Mouse (Mus musculus): ENCODE measurements around the gene D930048N14Rik. TPM values are rescaled to one million over a fixed set of nuclear protein-coding genes. Genes with fewer than 3 reads are reported as not detected.

Gene D930048N14Rik
- total and polyA plus RNA-seq, 3 experiments, result 0.38 to 1.5 (median 0.81) TPM

DNA sequence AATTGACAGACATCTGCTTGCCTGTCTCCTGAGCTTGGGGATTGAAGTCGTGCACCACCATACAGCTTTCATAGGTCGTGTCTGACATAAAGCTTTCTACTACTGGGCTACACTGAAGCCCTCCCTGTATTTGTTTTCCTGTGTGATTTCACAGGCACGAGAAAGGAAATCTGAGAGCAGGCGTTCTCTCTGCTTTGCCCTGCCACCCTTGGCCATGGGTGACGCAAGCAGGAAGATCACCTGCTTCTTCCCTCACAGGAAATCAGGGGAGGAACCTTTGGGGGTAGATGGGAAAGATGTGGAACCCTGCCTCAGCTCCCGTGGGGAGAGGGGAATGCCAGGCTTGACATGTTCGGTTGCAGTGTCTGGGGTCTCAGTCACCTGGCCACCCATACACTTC lies 7.5 kb downstream of the D930048N14Rik start:
- Histone ChIP-seq H3K4me3 (replicated peaks in 1 of 3; ENCODE audit: low read depth in 2 of 3, low read length in 2 of 3, poor library complexity in 1 of 3) (no peak overlapping the region), H3K4me1 (ENCODE audit: control insufficient read depth in 1 of 2, insufficient read depth in 2 of 2) (peaks cover 0 to 13% of the 10 kb centered on the region in 2 experiments; a peak in 2 of 4 replicates), H3K9me3 (replicated peaks; ENCODE audit: low read length) (no peaks in the 10 kb centered on the region), H3K36me3 (replicated peaks in 1 of 2; ENCODE audit: control insufficient read depth in 1 of 2, insufficient read depth in 1 of 2, low read length in 1 of 2) (peaks cover 5 to 21% of the 10 kb centered on the region in 2 experiments), H3K9ac (ENCODE audit: insufficient read depth, low read depth) (no peak overlapping the region), H3K79me2 (replicated peaks; ENCODE audit: control insufficient read depth, extremely low read depth, insufficient read depth, poor library complexity, severe bottlenecking) (no peaks in the 10 kb centered on the region), H3K27me3 (replicated peaks) (no peaks in the 10 kb centered on the region), H3K4me2 (ENCODE audit: insufficient read depth, low read depth, poor library complexity, severe bottlenecking) (no peak overlapping the region), H3K27ac (ENCODE audit: insufficient read depth, low read depth) (no peak overlapping the region)
- no peak for DNase-seq (ENCODE audit: extremely low read depth)
- TF ChIP-seq JUND (conservative IDR thresholded peaks at IDR 0.05; ENCODE audit: low read depth, low read length), result no peak
- no peak for TF ChIP-seq ZC3H11A (IDR thresholded peaks at IDR 0.05; ENCODE audit: low read depth, low read length)
- no peak for TF ChIP-seq EP300 (IDR thresholded peaks at IDR 0.05; ENCODE audit: low read length)
- no peak for TF ChIP-seq SIN3A (IDR thresholded peaks at IDR 0.05; ENCODE audit: low read length)
- no peak for TF ChIP-seq RAD21 (IDR thresholded peaks at IDR 0.05; ENCODE audit: low read depth, low read length)
- no peak for TF ChIP-seq UBTF (IDR thresholded peaks at IDR 0.05; ENCODE audit: low read depth, low read length)
- TF ChIP-seq KAT2A (IDR thresholded peaks at IDR 0.05; ENCODE audit: insufficient replicate concordance, low read length), result no peak
- TF ChIP-seq MAZ (IDR thresholded peaks at IDR 0.05; ENCODE audit: low read depth, low read length), result no peak
- in situ Hi-C loops (cut with MboI; ENCODE audit: low pct_ligation_motif_present, low pct_unique_long_range_greater_than_20kb, low sequenced_read_pairs), result no loop called here
- dilution Hi-C loops (cut with MboI; ENCODE audit: extremely low pct_ligation_motif_present, extremely low pct_unique_long_range_greater_than_20kb, low sequenced_read_pairs), result no loop called here

DNA sequence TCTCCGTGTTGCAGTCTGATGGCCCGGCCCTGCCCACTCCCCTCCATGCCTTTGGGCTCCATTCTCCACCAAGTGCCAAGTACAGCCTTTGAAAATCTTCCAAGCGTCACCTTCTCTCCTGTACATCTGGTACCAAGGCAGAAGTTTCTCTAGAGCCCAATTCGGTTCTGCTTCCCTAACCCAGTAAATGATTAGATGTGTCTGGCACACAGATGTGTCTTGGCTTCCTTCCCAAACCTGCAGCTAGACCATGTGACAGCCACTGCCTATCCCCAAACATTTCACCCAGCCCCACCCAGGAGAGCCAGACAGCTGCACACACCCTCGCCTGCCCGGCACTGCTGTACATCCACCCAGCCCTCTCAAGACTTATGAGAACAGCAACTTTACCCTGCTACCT lies 8.0 kb downstream of the D930048N14Rik start:
- no peak overlapping the region for H3K4me3 ChIP-seq (replicated peaks in 1 of 3; ENCODE audit: low read depth in 2 of 3, low read length in 2 of 3, poor library complexity in 1 of 3)
- dilution Hi-C loops (cut with MboI; ENCODE audit: extremely low pct_ligation_motif_present, extremely low pct_unique_long_range_greater_than_20kb, low sequenced_read_pairs) (no loop called here), in situ Hi-C loops (cut with MboI; ENCODE audit: low pct_ligation_motif_present, low pct_unique_long_range_greater_than_20kb, low sequenced_read_pairs) (no loop called here)
- H3K9ac ChIP-seq (ENCODE audit: insufficient read depth, low read depth), result no peak overlapping the region
- no peaks in the 10 kb centered on the region for H3K9me3 ChIP-seq (replicated peaks; ENCODE audit: low read length)
- peaks cover 5 to 21% of the 10 kb centered on the region in 2 experiments for H3K36me3 ChIP-seq (replicated peaks in 1 of 2; ENCODE audit: control insufficient read depth in 1 of 2, insufficient read depth in 1 of 2, low read length in 1 of 2)
- H3K27ac ChIP-seq (ENCODE audit: insufficient read depth, low read depth), result no peak overlapping the region
- H3K4me2 ChIP-seq (ENCODE audit: insufficient read depth, low read depth, poor library complexity, severe bottlenecking), result no peak overlapping the region
- no peak for TF ChIP-seq ETS1 (conservative IDR thresholded peaks at IDR 0.05; ENCODE audit: low read depth, low read length)
- no peak for TF ChIP-seq ZC3H11A (IDR thresholded peaks at IDR 0.05; ENCODE audit: low read depth, low read length)
- no peak for TF ChIP-seq MEF2A (IDR thresholded peaks at IDR 0.05; ENCODE audit: borderline replicate concordance, low read depth, low read length)
- no peak for TF ChIP-seq MAX (IDR thresholded peaks at IDR 0.05; ENCODE audit: low read length)
- TF ChIP-seq E2F4 (IDR thresholded peaks at IDR 0.05; ENCODE audit: insufficient replicate concordance, low read depth, low read length), result no peak
- no peak for DNase-seq (ENCODE audit: extremely low read depth)
- H3K27me3 ChIP-seq (replicated peaks), result no peaks in the 10 kb centered on the region
- H3K4me1 ChIP-seq (ENCODE audit: control insufficient read depth in 1 of 2, insufficient read depth in 2 of 2), result peaks cover 0 to 13% of the 10 kb centered on the region in 2 experiments; a peak in 2 of 4 replicates
- no peaks in the 10 kb centered on the region for H3K79me2 ChIP-seq (replicated peaks; ENCODE audit: control insufficient read depth, extremely low read depth, insufficient read depth, poor library complexity, severe bottlenecking)

DNA sequence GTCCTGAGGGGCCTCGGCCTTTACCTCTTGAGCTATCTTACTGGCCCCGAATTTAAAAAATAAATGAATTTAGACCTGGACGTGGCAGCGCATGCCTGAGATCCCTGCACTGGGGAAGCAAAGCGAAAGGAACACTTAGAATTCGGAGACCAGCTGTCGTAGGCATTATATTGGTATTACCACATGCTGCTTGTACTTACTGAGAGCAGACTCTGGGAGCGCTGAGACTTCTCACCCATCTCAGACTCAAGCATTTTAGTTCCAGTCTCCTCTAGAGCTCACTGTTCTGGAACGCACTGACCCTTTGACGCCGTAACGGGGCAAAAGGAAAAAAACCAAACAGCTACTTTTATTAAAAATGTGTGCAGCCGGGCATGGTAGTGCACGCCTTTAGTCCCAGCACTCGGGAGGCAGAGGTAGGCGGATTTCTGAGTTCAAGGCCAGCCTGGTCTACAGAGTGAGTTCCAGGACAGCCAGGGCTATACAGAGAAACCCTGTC lies 11.2 kb downstream of the D930048N14Rik start:
- Histone ChIP-seq H3K9me3 (replicated peaks; ENCODE audit: low read length) (no peaks in the 10 kb centered on the region), H3K27me3 (replicated peaks) (no peaks in the 10 kb centered on the region), H3K4me2 (ENCODE audit: insufficient read depth, low read depth, poor library complexity, severe bottlenecking) (no peak overlapping the region), H3K4me1 (ENCODE audit: control insufficient read depth in 1 of 2, insufficient read depth in 2 of 2) (peaks cover 0 to 13% of the 10 kb centered on the region in 2 experiments; a peak in 2 of 4 replicates), H3K27ac (ENCODE audit: insufficient read depth, low read depth) (no peak overlapping the region), H3K36me3 (replicated peaks in 1 of 2; ENCODE audit: control insufficient read depth in 1 of 2, insufficient read depth in 1 of 2, low read length in 1 of 2) (peaks cover 2 to 5% of the 10 kb centered on the region in 2 experiments), H3K4me3 (replicated peaks in 1 of 3; ENCODE audit: low read depth in 2 of 3, low read length in 2 of 3, poor library complexity in 1 of 3) (no peak overlapping the region), H3K9ac (ENCODE audit: insufficient read depth, low read depth) (no peak overlapping the region), H3K79me2 (replicated peaks; ENCODE audit: control insufficient read depth, extremely low read depth, insufficient read depth, poor library complexity, severe bottlenecking) (no peaks in the 10 kb centered on the region)
- TF ChIP-seq ZC3H11A (IDR thresholded peaks at IDR 0.05; ENCODE audit: low read depth, low read length) (no peak), JUND (conservative IDR thresholded peaks at IDR 0.05; ENCODE audit: low read depth, low read length) (no peak), RAD21 (IDR thresholded peaks at IDR 0.05; ENCODE audit: low read depth, low read length) (no peak), MAX (IDR thresholded peaks at IDR 0.05; ENCODE audit: low read length) (no peak), JUN (IDR thresholded peaks at IDR 0.05; ENCODE audit: insufficient read depth, low read depth, low read length) (no peak), CTCF (conservative IDR thresholded peaks at IDR 0.05 in 1 of 2, IDR thresholded peaks at IDR 0.05 in 1 of 2; ENCODE audit: low read depth in 2 of 2, low read length in 2 of 2) (no peak), ETS1 (conservative IDR thresholded peaks at IDR 0.05; ENCODE audit: low read depth, low read length) (no peak), NELFE (IDR thresholded peaks at IDR 0.05; ENCODE audit: low read depth, low read length) (no peak), SMC3 (IDR thresholded peaks at IDR 0.05; ENCODE audit: low read depth, low read length) (no peak), CHD2 (IDR thresholded peaks at IDR 0.05; ENCODE audit: low read length) (no peak), NRF1 (IDR thresholded peaks at IDR 0.05; ENCODE audit: low read depth, low read length) (no peak)
- in situ Hi-C loops (cut with MboI; ENCODE audit: low pct_ligation_motif_present, low pct_unique_long_range_greater_than_20kb, low sequenced_read_pairs) (no loop called here), dilution Hi-C loops (cut with MboI; ENCODE audit: extremely low pct_ligation_motif_present, extremely low pct_unique_long_range_greater_than_20kb, low sequenced_read_pairs) (no loop called here)
- DNase-seq (ENCODE audit: extremely low read depth), result no peak
